Mouse (Mus musculus) C2C12 (cell line): ENCODE results near the gene Tet3.

Experiments used
- CTCF ChIP-seq: IDR thresholded peaks from one replicate; pipeline ENCODE4 v1.5.1; 2011; ENCODE audit not compliant: control insufficient read depth, insufficient read depth, insufficient read length
- FOSL1 ChIP-seq: IDR thresholded peaks from one replicate; pipeline ENCODE4 v1.8.0; 2011; ENCODE audit warnings: mild to moderate bottlenecking, low read length; ENCODE audit not compliant: poor library complexity, insufficient read depth, severe bottlenecking
- MAX ChIP-seq: IDR thresholded peaks from one replicate; pipeline ENCODE4 v1.6.1; 2011; ENCODE audit warnings: mild to moderate bottlenecking, control low read depth
- MYOG ChIP-seq: IDR thresholded peaks from one replicate; pipeline ENCODE4 v1.6.1; 2011; ENCODE audit not compliant: control insufficient read depth, insufficient read length; ENCODE audit errors: extremely low read depth
- USF1 ChIP-seq: IDR thresholded peaks from one replicate; pipeline ENCODE4 v1.6.1; 2011; ENCODE audit warnings: low read depth, mild to moderate bottlenecking, control low read depth, moderate library complexity

DNA sequence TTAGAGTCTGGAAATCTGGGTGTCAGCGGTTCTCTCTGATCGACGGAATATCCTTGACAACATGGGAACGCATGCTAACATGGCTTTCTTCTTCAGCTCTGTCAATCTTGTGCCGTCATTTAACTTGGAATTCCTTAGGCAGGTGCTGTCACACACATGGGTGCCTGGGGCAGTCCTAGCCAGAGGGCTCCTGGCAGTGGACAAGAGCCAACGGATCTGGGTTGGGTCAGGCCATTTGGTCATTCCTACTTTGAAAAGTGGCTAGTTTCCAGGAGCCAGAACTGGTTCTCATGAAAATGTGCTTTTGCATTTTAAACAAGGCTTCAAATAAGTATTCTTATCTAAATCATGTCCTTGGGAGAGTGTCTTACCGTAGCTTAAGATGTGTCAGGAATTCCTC lies 12.9 kb upstream of the Tet3 start:
- TF ChIP-seq CTCF (no peak), USF1 (no peak), MYOG (no peak), FOSL1 (no peak), MAX (no peak)
